Mouse (Mus musculus): Measurements from ENCODE around the gene Gm3500. TPM values are rescaled to one million over a fixed set of nuclear protein-coding genes. Genes with fewer than 3 reads are reported as not detected.
"Not testable (repeated sequence)": the region's sequence is repeated elsewhere in the genome, so short reads cannot be mapped to it uniquely, and the experiment has no call there.

Gm3500 gene
- 0.32 TPM in 1 of 2 replicates, not detected in the other for polyA plus RNA-seq (2016; fragmentation: Nextera tagmentation; extraction: Ambion mirVana)

GRCm38 (mm10) chr14:5388949-5389348, at the start of gene Gm3500:
TSS of gene Gm3500 (minus strand) at chr14:5389049.
- not testable (repeated sequence) for H3K4me3 ChIP-seq; H3K9me3 ChIP-seq; H3K4me1 ChIP-seq; ATAC-seq (ENCODE audit: low FRiP score, low read depth); H3K9ac ChIP-seq; H3K27ac ChIP-seq; H3K4me2 ChIP-seq (replicated peaks); H3K36me3 ChIP-seq; H3K27me3 ChIP-seq (replicated peaks)
- WGBS = no CpG with 5 or more reads among the region's 37 CpGs

GRCm38 (mm10) chr14:5334828-5335227, 54.0 kb downstream of the Gm3500 start, which contains the start of gene Gm3542:
TSS of gene Gm3542 (minus strand) at chr14:5334928.
- not testable (repeated sequence) for H3K9ac ChIP-seq; H3K27me3 ChIP-seq (replicated peaks); H3K4me1 ChIP-seq; H3K36me3 ChIP-seq; H3K4me2 ChIP-seq (replicated peaks); H3K9me3 ChIP-seq; H3K27ac ChIP-seq; ATAC-seq (ENCODE audit: low FRiP score, low read depth); H3K4me3 ChIP-seq
- no CpG with 5 or more reads among the region's 2 CpGs for WGBS

Other genes starting within 250 kb of the Gm3500 start
- not detected in 2 replicates for gene Gm3317, start 224.5 kb downstream of the Gm3500 start, polyA plus RNA-seq (2016; fragmentation: Nextera tagmentation; extraction: Ambion mirVana)
- not detected in 2 replicates for gene Gm8271, start 203.3 kb downstream of the Gm3500 start, polyA plus RNA-seq (2016; fragmentation: Nextera tagmentation; extraction: Ambion mirVana)
- not detected in 2 replicates for gene Gm3526, start 128.5 kb downstream of the Gm3500 start, polyA plus RNA-seq (2016; fragmentation: Nextera tagmentation; extraction: Ambion mirVana)
- not detected in 2 replicates for gene Gm3542, start 54.1 kb downstream of the Gm3500 start, polyA plus RNA-seq (2016; fragmentation: Nextera tagmentation; extraction: Ambion mirVana)
- gene Gm3194, start 66.4 kb upstream of the Gm3500 start, polyA plus RNA-seq (2016; fragmentation: Nextera tagmentation; extraction: Ambion mirVana) = 1.1 and 1.2 TPM in 2 replicates
- not detected in 2 replicates for gene Gm8246, start 88.8 kb upstream of the Gm3500 start, polyA plus RNA-seq (2016; fragmentation: Nextera tagmentation; extraction: Ambion mirVana)
- gene Gm3187, start 95.2 kb upstream of the Gm3500 start, polyA plus RNA-seq (2016; fragmentation: Nextera tagmentation; extraction: Ambion mirVana) = not detected in 2 replicates
- 4.7 and 5.2 TPM in 2 replicates for gene Gm3488, start 112.6 kb upstream of the Gm3500 start, polyA plus RNA-seq (2016; fragmentation: Nextera tagmentation; extraction: Ambion mirVana)
- not detected in 2 replicates for gene Gm3532, start 149.4 kb upstream of the Gm3500 start, polyA plus RNA-seq (2016; fragmentation: Nextera tagmentation; extraction: Ambion mirVana)
- not detected in 2 replicates for gene Gm8265, start 244.0 kb upstream of the Gm3500 start, polyA plus RNA-seq (2016; fragmentation: Nextera tagmentation; extraction: Ambion mirVana)

All from neural tube, embryonic 12.5 days (tissue).